Mouse (Mus musculus) brain, embryonic 18.5 days (tissue): Measurements from ENCODE around the gene Dennd2c.
A peak's percentile ranks its signal among the peaks of the same experiment; 100 is the strongest.

Experiments
- DNase-seq: peaks from one replicate; pipeline ENCODE4 v3.0.0-alpha.2; 2012; ENCODE audit warnings: low read depth, low spot score

Gene Dennd2c

GRCm38 (mm10) chr3:103102454-103103390, at the start of gene Dennd2c:
Gene Dennd2c, plus strand, starts transcription at chr3:103102604.
- DNase-seq, result no peak

GRCm38 (mm10) chr3:103056016-103056595, 46.3 kb upstream of the Dennd2c start:
- DNase-seq, result no peak

GRCm38 (mm10) chr3:103057752-103058151, 44.7 kb upstream of the Dennd2c start:
- no peak for DNase-seq

- peak; percentile 87 for DNase-seq
These were observed 43.9 kb upstream of the Dennd2c start, which contains the start of gene Nras for GRCm38 (mm10) chr3:103058207-103059157. Gene Nras, plus strand, starts transcription at chr3:103058285.

GRCm38 (mm10) chr3:103066927-103067326, 35.5 kb upstream of the Dennd2c start:
- no peak for DNase-seq

- no peak for DNase-seq
These were observed 33.4 kb upstream of the Dennd2c start for GRCm38 (mm10) chr3:103068971-103069370.

GRCm38 (mm10) chr3:103073771-103074170, 28.6 kb upstream of the Dennd2c start, which contains the start of gene Ampd1:
Gene Ampd1, plus strand, starts transcription at chr3:103074014.
- DNase-seq, result no peak

- no peak for DNase-seq
These were observed 26.5 kb upstream of the Dennd2c start for GRCm38 (mm10) chr3:103075871-103076270.

- no peak for DNase-seq
These were observed 25.9 kb upstream of the Dennd2c start for GRCm38 (mm10) chr3:103076476-103076875.

GRCm38 (mm10) chr3:103079301-103079700, 23.1 kb upstream of the Dennd2c start:
- no peak for DNase-seq

GRCm38 (mm10) chr3:103081051-103081450, 21.4 kb upstream of the Dennd2c start:
- DNase-seq, result no peak

GRCm38 (mm10) chr3:103081861-103082453, 20.4 kb upstream of the Dennd2c start:
- DNase-seq, result no peak

- no peak for DNase-seq
These were observed 19.6 kb upstream of the Dennd2c start for GRCm38 (mm10) chr3:103082761-103083160.

- no peak for DNase-seq
These were observed 16.4 kb upstream of the Dennd2c start for GRCm38 (mm10) chr3:103085986-103086385.

GRCm38 (mm10) chr3:103091753-103092152, 10.7 kb upstream of the Dennd2c start:
- DNase-seq, result no peak

- no peak for DNase-seq
These were observed 3.7 kb upstream of the Dennd2c start for GRCm38 (mm10) chr3:103098662-103099061.

- DNase-seq, result no peak
These were observed 2.7 kb upstream of the Dennd2c start for GRCm38 (mm10) chr3:103099667-103100066.

GRCm38 (mm10) chr3:103100735-103101134, 1.7 kb upstream of the Dennd2c start:
- DNase-seq, result no peak

- DNase-seq, result no peak
These were observed 1.2 kb upstream of the Dennd2c start for GRCm38 (mm10) chr3:103101194-103101593.

GRCm38 (mm10) chr3:103101909-103102308, 495 bp upstream of the Dennd2c start:
- DNase-seq, result no peak

GRCm38 (mm10) chr3:103107565-103108240, 5.3 kb downstream of the Dennd2c start:
- no peak for DNase-seq
